Mouse (Mus musculus) kidney, embryonic 16.5 days (tissue): ENCODE data around the gene Fam110a. TPM values are rescaled to one million over a fixed set of nuclear protein-coding genes. Genes with fewer than 3 reads are reported as not detected.
A peak's percentile ranks its signal among the peaks of the same experiment; 100 is the strongest.
"Not testable (repeated sequence)": the region's sequence is repeated elsewhere in the genome, so short reads cannot be mapped to it uniquely, and the experiment has no call there.

Source experiments
- ATAC-seq: fragments of 200-750 bp; cut with Nextera tagmentation; 2 replicates; pipeline ENCODE4 v1.8.0; 2017; ENCODE audit warnings: moderate TSS enrichment; ENCODE audit not compliant: low FRiP score, low TSS enrichment
- H3K27ac ChIP-seq: fragments of 300-500 bp; sonication (generic); 2 replicates; pipeline ENCODE4 v1.5.1; 2014; ENCODE audit warnings: low read length
- H3K27me3 ChIP-seq: fragments of 300-500 bp; sonication (generic); 2 replicates; pipeline ENCODE4 v1.6.1; 2014; ENCODE audit warnings: low read length, control low read depth, mixed read lengths; ENCODE audit not compliant: insufficient read depth
- H3K36me3 ChIP-seq: fragments of 300-500 bp; sonication (generic); 2 replicates; pipeline ENCODE4 v1.6.1; 2014; ENCODE audit warnings: low read length, control low read depth, mixed read lengths; ENCODE audit not compliant: insufficient read depth
- H3K4me1 ChIP-seq: fragments of 300-500 bp; sonication (generic); 2 replicates; pipeline ENCODE4 v1.6.1; 2014; ENCODE audit warnings: low read length, control low read depth, mixed read lengths; ENCODE audit not compliant: insufficient read depth
- H3K4me2 ChIP-seq: fragments of 300-500 bp; sonication (generic); replicated peaks from 2 replicates; pipeline ENCODE4 v1.6.1; 2014; ENCODE audit warnings: low read depth, low read length
- H3K4me3 ChIP-seq: fragments of 300-500 bp; sonication (generic); 2 replicates; pipeline ENCODE4 v1.5.1; 2014; ENCODE audit warnings: mild to moderate bottlenecking, low read length
- H3K9ac ChIP-seq: fragments of 300-500 bp; sonication (generic); replicated peaks from 2 replicates; pipeline ENCODE4 v1.6.1; 2014; ENCODE audit warnings: low read length
- H3K9me3 ChIP-seq: fragments of 300-500 bp; sonication (generic); 2 replicates; pipeline ENCODE4 v1.6.1; 2016; ENCODE audit warnings: low read length, control low read depth
- WGBS: fragments of 180-500 bp; shearing (Covaris S2); extraction: QIAGEN DNeasy Blood & Tissue Kit; methylation state at CpG from one replicate; pipeline ENCODE4 v1.1.7; 2014; 5-methylcytosine and 5-hydroxymethylcytosine counted together
- polyA plus RNA-seq: library from polyadenylated mRNA; unstranded; fragments of >200 nt; fragmentation: Nextera tagmentation; extraction: Ambion mirVana; gene quantifications from 2 replicates; pipeline ENCODE4 v1.2.1, GENCODE M21; 2015

The Fam110a gene
- polyA plus RNA-seq, 1 experiment from 2014 or later = 32.1 TPM

DNA sequence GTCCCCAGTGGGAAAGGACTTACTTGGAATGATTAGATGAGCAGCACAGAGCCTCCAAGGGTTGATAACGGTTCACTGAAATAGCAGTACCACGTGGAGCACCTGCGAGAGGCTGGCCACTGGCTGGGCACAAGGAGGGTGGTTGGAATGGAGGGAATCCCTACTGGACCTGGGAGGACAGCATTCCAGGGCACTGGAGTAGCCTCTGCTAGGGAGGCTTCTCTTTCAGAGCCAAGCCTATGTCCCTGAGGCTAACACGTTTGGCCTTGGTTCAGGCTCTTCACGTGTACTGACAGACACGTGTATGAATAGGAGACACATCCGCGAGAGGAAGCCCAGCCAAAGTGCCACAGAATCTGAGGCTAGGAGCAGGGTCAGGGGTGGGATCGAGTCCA, 18.5 kb upstream of the Fam110a start:
- no peaks in the 10 kb centered on the region for H3K9me3 ChIP-seq
- H3K4me1 ChIP-seq = peaks cover 34% of the 10 kb centered on the region
- WGBS = 76% methylated on average over 9 of the region's 9 CpGs
- H3K4me2 ChIP-seq = no peak overlapping the region
- no peak overlapping the region for H3K27ac ChIP-seq
- H3K27me3 ChIP-seq = peaks cover 28% of the 10 kb centered on the region
- no peak for ATAC-seq
- H3K4me3 ChIP-seq = no peak overlapping the region
- no peaks in the 10 kb centered on the region for H3K36me3 ChIP-seq
- no peak overlapping the region for H3K9ac ChIP-seq

DNA sequence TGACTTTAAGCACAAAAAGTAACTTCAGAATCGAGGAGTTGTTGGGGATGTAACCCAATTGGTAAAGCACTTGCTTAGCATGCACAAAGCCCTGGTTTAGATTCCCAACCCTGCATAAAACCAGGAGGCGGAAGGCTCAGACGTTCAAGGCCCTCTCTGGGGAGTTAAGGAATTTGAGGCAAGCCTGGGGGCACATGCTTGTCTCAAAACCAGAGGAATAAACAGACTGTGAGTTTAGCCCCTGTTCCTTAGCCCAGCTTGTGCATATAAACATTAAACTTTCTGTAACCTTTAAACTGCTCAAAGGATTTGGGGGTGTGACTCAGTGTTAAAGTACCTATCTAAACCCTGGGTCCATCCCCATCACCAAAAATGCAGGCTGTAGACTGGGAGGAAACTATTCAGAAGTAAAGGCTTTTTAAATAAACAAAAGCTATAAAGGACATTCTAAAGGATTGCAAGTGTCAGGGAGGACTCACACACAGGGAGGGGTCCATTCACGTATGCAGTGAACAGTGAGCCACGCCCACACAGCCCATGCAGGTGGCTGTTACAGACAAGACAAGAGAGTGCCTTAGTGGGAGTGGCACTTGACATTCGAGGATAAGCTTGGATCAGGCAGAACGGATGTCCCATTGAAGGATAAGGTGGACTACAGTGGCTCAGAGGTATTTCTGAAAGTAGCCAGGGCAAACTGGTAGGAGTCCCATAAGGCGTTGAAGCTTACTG, 17.9 kb upstream of the Fam110a start:
- Histone ChIP-seq H3K4me1 (peaks cover 34% of the 10 kb centered on the region), H3K27me3 (peaks cover 28% of the 10 kb centered on the region), H3K9ac (no peak overlapping the region), H3K36me3 (no peaks in the 10 kb centered on the region), H3K4me2 (no peak overlapping the region), H3K9me3 (no peaks in the 10 kb centered on the region), H3K27ac (no peak overlapping the region), H3K4me3 (no peak overlapping the region)
- no peak for ATAC-seq
- 48% methylated on average over 8 of the region's 8 CpGs for WGBS

DNA sequence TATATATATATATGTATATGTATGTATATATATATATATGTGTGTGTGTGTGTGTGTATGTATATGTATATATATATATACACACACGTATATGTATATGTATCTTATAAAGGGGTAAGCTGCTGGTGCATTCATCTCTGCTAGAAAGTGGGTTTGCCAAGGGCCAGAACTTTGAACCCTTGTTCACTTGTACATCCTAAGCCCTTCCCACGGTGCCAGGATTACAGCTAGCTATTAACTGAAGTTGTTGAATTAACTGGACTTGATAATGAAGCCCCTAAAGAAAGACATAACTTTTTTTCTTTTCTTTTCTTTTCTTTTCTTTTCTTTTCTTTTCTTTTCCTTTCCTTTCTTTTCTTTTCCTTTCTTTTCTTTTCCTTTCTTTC, 17.2 kb upstream of the Fam110a start:
- H3K9me3 ChIP-seq, H3K4me3 ChIP-seq, H3K9ac ChIP-seq, H3K27ac ChIP-seq, H3K36me3 ChIP-seq, ATAC-seq: not testable (repeated sequence)
- peaks cover 34% of the 10 kb centered on the region for H3K4me1 ChIP-seq
- peaks cover 28% of the 10 kb centered on the region for H3K27me3 ChIP-seq
- 57% methylated on average over 2 of the region's 2 CpGs for WGBS
- peak overlapping the region; percentile 40; the same call in 1 of the 2 replicates for H3K4me2 ChIP-seq

DNA sequence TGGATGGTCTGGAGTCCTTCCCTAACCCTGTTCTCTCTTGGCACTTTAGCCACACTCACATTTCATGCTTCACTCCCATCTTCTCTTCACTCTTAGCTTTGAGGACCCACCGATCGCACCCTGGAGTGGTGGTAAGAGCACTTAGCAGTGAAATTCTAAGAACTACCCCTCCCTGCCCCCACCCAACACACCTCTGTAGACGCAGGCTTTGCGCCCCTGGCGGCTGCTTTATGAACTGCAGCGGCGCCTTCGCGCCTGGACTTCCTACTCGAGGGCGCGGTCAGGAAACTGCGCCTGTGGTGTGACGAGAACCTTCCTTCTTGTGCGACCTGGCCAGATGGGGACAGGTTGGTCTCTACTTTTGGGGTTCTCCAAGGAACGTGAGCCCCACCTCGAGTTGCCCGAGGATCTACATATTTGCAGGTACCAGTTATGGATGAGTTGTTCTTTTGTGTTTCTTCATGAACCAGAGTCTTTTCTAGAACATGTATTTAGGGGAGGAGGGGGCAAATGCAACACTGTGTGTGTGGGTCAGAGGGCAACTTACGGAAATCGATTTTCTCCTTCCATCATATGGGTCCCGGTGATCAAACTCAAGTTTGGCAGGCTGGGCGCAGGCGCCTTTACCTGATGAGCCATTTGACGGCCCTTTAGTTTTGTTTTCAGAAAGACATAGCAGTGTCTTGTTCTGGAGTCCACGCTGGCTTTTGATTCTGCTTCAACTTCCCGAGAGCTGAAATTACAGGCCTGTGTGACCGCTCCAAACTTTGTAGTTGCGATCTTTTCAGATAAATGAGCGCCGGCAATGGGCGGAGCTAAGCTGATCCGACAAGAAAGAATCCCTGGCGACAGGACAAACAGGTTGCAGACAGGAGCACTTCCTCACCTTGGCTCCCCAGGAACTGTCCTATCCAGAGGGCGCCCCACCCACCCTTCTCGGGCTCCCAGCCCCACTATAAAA, 16.5 kb upstream of the Fam110a start, which contains the start of gene Slc52a3:
TSS of gene Slc52a3 (plus strand) at position 283 of the 961 bp plus-strand sequence.
- H3K27me3 ChIP-seq = peaks cover 28% of the 10 kb centered on the region
- ATAC-seq = 0 out of 2 replicates have a peak, but pooled peaks have one; percentile 7
- no peak within 1 kb of the TSS for H3K27ac ChIP-seq
- peaks cover 33% of the 10 kb centered on the region for H3K4me1 ChIP-seq
- no peaks in the 10 kb centered on the region for H3K9me3 ChIP-seq
- H3K4me3 ChIP-seq = peak within 1 kb of the TSS; percentile 26
- peak within 1 kb of the TSS; percentile 40 for H3K4me2 ChIP-seq
- peak within 1 kb of the TSS; percentile 1; the same call in 1 of the 2 replicates for H3K9ac ChIP-seq
- 6% methylated on average over 35 of the region's 35 CpGs for WGBS
- no peaks in the 10 kb centered on the region for H3K36me3 ChIP-seq

DNA sequence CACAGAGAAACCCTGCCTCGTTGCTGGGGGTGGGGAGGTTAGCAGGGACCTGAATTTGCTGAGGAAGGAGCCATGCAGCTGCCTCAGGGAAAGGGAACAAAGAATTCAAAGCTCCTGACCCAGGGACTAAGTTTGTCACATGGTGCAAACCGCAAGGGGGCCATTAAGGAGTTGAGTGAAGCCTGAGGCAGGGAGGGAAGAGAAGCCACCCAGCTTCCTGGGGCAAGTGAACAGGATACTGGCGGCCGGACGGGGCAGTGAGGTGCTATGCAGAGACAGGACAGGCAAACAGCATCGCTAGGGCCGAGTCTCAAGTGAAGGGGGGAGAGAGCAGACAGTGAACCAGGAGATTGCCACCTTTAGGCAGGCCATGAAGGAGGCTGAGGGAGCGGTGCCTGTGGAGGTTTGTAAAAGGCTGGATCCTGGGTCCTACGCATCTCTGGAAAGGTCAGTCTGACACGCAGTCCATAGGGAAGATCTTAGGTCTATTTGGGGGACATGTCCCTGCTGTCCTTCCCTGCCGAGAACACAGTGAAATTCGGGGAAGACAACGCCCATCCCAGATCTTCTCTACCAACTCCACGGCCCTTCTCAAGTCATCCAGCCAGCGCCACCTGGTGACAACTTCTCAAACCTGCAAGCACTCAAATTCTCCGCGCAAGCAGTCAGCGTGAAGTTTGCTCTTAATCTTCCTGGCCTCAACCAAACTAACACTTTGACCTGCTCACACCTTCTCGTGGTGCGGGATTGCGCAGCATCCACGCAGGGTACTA, 14.5 kb upstream of the Fam110a start:
- no peak overlapping the region for H3K9ac ChIP-seq
- WGBS = 10% methylated on average over 22 of the region's 22 CpGs
- peak; percentile 26; the same call in 1 of the 2 replicates for ATAC-seq
- H3K4me1 ChIP-seq = peaks cover 13% of the 10 kb centered on the region
- H3K9me3 ChIP-seq = no peaks in the 10 kb centered on the region
- 0 out of 2 replicates have a peak overlapping the region, but pooled peaks have one; percentile 20 for H3K4me3 ChIP-seq
- H3K27me3 ChIP-seq = peaks cover 24% of the 10 kb centered on the region
- H3K4me2 ChIP-seq = peak overlapping the region; percentile 48
- H3K27ac ChIP-seq = no peak overlapping the region
- H3K36me3 ChIP-seq = no peaks in the 10 kb centered on the region

DNA sequence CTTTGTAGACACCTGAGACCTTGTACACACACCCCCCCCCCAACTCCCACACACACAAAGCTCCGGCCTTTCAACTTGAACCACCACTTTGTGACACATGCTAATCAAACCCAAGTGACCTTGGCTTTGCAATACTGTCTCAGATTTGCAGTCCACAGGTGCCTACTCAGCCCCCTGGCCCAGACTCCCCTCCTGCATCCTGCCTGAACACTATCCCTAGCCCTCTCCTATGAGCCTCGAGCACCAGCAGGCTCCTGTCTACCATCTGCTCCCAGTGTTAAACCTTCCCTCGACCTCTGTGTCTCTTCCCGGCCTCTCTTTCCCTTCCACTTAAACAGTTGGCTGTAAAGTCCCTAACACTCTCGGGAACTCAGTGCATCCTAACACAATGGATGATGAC, 11.4 kb upstream of the Fam110a start:
- Histone ChIP-seq H3K4me3 (no peak overlapping the region), H3K27me3 (peaks cover 15% of the 10 kb centered on the region), H3K4me1 (peaks cover 1% of the 10 kb centered on the region; the same call in 1 of the 2 replicates), H3K9me3 (no peaks in the 10 kb centered on the region), H3K4me2 (no peak overlapping the region), H3K9ac (no peak overlapping the region), H3K36me3 (no peaks in the 10 kb centered on the region), H3K27ac (no peak overlapping the region)
- no peak for ATAC-seq
- WGBS = 25% methylated on average over 5 of the region's 5 CpGs

DNA sequence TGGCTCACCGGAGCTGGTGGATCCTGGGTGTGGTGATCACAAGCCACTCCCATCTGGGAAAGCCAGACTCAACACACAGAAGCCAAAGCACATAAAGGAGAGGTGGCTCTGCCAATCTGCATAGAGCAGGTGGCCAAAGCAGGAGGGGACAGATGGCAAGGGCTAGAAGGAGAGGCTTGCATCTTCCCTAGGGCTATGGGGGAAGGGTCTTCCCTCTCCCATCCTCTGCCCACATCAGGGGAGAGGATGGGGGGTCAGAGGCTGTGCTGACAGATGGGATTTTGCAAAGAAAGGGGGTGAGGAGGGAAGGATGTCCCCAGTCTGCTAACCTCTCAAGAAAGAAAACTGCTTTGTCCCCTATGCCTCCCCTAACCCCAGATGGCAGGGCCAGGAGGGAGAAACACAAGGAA, 11.0 kb upstream of the Fam110a start:
- Histone ChIP-seq H3K4me2 (no peak overlapping the region), H3K9me3 (no peaks in the 10 kb centered on the region), H3K4me1 (peaks cover under 1% of the 10 kb centered on the region), H3K27me3 (peaks cover 11% of the 10 kb centered on the region), H3K4me3 (no peak overlapping the region), H3K9ac (no peak overlapping the region), H3K36me3 (no peaks in the 10 kb centered on the region), H3K27ac (no peak overlapping the region)
- no peak for ATAC-seq
- 29% methylated on average over 1 of the region's 1 CpGs for WGBS

DNA sequence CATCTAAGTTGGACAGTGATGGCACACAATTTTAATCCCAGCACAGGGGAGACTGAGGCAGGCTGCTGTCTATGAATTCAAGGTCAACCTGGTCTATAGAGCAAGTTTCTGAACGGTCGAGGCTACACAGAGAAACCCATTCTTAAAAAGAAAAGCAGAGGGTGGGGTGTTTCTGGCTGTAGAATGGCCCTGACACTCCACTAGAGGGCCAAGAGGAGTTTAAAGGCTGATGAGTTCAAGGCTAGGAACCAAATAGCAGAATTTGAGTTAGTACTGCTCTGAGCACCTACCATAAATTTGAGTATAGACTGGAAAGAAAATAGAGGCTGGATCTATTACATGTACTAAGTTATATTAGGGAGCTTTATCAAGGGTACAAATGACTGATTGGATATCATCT, 9.0 kb upstream of the Fam110a start:
- Histone ChIP-seq H3K36me3 (no peaks in the 10 kb centered on the region), H3K27me3 (no peaks in the 10 kb centered on the region), H3K9me3 (no peaks in the 10 kb centered on the region), H3K27ac (no peak overlapping the region), H3K4me1 (peaks cover 9% of the 10 kb centered on the region), H3K4me2 (no peak overlapping the region), H3K9ac (no peak overlapping the region), H3K4me3 (no peak overlapping the region)
- no peak for ATAC-seq
- WGBS = 81% methylated on average over 2 of the region's 2 CpGs

DNA sequence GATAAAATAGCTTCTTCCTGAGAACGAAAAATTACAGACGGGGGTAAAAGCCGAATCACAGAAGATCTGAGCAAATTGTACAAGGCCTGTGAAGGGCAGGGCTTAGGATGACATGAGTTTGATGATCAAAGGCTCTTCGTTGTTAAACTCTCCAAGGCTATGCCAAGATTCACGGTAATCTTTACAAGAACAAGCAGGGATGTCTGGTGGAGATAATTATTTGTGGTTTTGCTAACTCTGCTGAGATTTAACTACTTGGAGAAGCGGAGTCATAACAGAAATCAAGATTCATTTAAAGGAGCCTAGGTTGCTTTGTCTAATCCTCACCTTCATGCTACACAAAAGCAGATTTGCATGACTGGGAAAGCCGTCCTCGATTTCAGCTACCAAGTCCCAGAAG, 6.9 kb upstream of the Fam110a start:
- H3K27me3 ChIP-seq = no peaks in the 10 kb centered on the region
- no peaks in the 10 kb centered on the region for H3K9me3 ChIP-seq
- peaks cover 9% of the 10 kb centered on the region for H3K4me1 ChIP-seq
- no peak overlapping the region for H3K9ac ChIP-seq
- H3K27ac ChIP-seq = no peak overlapping the region
- H3K4me3 ChIP-seq = no peak overlapping the region
- no peak for ATAC-seq
- no peaks in the 10 kb centered on the region for H3K36me3 ChIP-seq
- H3K4me2 ChIP-seq = no peak overlapping the region
- 83% methylated on average over 8 of the region's 8 CpGs for WGBS
